Comparison of ENCODE assay signal across 20 mouse cellular contexts in the genomic region with DNA sequence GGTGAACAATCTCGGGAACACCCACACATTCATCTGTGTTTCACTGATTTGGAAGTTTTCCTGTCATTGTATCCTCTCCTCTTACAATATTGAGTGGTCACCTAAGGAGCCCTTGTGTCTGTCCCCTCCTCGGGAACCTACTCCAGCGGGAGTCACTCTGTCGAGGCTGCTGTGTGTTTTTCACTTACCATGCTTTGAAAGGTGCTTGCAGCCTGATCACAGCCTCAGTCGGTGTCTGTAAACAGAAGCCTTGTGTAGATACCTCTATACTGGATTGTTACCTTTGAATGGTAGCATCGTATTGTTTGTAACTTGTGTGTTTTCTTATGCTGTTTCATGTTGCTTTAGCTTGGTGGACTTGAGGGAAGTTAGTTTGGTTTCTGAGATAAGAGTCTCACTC.
"Had no signal": no experiment of that assay in that cellular context is flagged by ENCODE, and none has a peak within 500 bp of the region (broad histone marks: within the 10 kb centered on the region; RNA-seq: fewer than 3 reads in every experiment).

No protein-coding gene starts in this region.

- H3K27ac ChIP-seq: limb, embryonic 10.5 days; liver, embryonic 12.5 days; liver, embryonic 15.5 days; lung, embryonic 15.5 days; midbrain, embryonic 10.5 days; midbrain, embryonic 13.5 days; neural tube, embryonic 12.5 days; neural tube, embryonic 15.5 days had no signal

- H3K36me3 ChIP-seq: lung, embryonic 15.5 days; neural tube, embryonic 12.5 days; neural tube, embryonic 15.5 days had no signal

- H3K9ac ChIP-seq: limb, embryonic 13.5 days; liver, embryonic 12.5 days; liver, embryonic 15.5 days; lung, embryonic 15.5 days; midbrain, embryonic 13.5 days; neural tube, embryonic 12.5 days; neural tube, embryonic 15.5 days had no signal

- H3K4me1 ChIP-seq: liver, embryonic 15.5 days; midbrain, embryonic 10.5 days; midbrain, embryonic 13.5 days; neural tube, embryonic 12.5 days; neural tube, embryonic 15.5 days had no signal

- DNase-seq: kidney, adult 9 months; kidney, postnatal 14 days; liver; lung, adult 18-20 months; lung, postnatal 10 days; lung, postnatal 36 days; right cerebral cortex, adult 18-20 months; right cerebral cortex, postnatal 25 days; thymus, adult 18-20 months; thymus, postnatal 36 days had no signal

- H3K4me2 ChIP-seq: limb, embryonic 13.5 days; liver, embryonic 12.5 days; liver, embryonic 15.5 days; lung, embryonic 15.5 days; midbrain, embryonic 13.5 days; neural tube, embryonic 12.5 days; neural tube, embryonic 15.5 days had no signal

- H3K9me3 ChIP-seq: limb, embryonic 10.5 days; limb, embryonic 13.5 days; liver, embryonic 12.5 days; liver, embryonic 15.5 days; lung, embryonic 15.5 days; midbrain, embryonic 10.5 days; midbrain, embryonic 13.5 days; neural tube, embryonic 12.5 days; neural tube, embryonic 15.5 days had no signal

- H3K4me3 ChIP-seq: limb, embryonic 10.5 days; limb, embryonic 13.5 days; liver, embryonic 12.5 days; liver, embryonic 15.5 days; lung, embryonic 15.5 days; midbrain, embryonic 10.5 days; midbrain, embryonic 13.5 days; neural tube, embryonic 12.5 days; neural tube, embryonic 15.5 days had no signal

- H3K27me3 ChIP-seq: limb, embryonic 13.5 days; liver, embryonic 12.5 days; liver, embryonic 15.5 days; lung, embryonic 15.5 days; midbrain, embryonic 13.5 days; neural tube, embryonic 12.5 days; neural tube, embryonic 15.5 days had no signal

- ATAC-seq: liver, embryonic 12.5 days; midbrain, embryonic 13.5 days; midbrain, embryonic 16.5 days had no signal
